Mouse (Mus musculus) heart, postnatal 0 days (tissue): ENCODE results near the gene Pbrm1.

Experiments
- CTCF ChIP-seq: IDR thresholded peaks from 2 replicates; pipeline ENCODE4 v1.5.1; 2016; ENCODE audit warnings: antibody characterized with exemption, control low read depth, low read depth
- EP300 ChIP-seq: IDR thresholded peaks from 2 replicates; pipeline ENCODE4 v1.6.1; 2016; ENCODE audit warnings: antibody characterized with exemption, low read depth

- no peak for TF ChIP-seq EP300
- 0 out of 2 replicates have a peak, but pooled peaks have one; percentile 20 for TF ChIP-seq CTCF
Observed at GRCm38 (mm10) chr14:31087433-31087832, 68.5 kb downstream of the Pbrm1 start.
